8 mouse cellular contexts compared by ENCODE assay signal in genomic region chr8:47413524-47414257, GRCm38 (mm10). TPM values are rescaled to one million over a fixed set of nuclear protein-coding genes. Genes with fewer than 3 reads are reported as not detected.
DNase-seq lines count a peak whose midpoint lies in the region; ATAC-seq and TF ChIP-seq lines count a peak whose summit lies in the region.

No protein-coding gene starts in this region.

- 0 out of 2 replicates have a peak, but pooled peaks cover 3% of the 10 kb centered on the region for H3K4me1 ChIP-seq in cerebellum, adult 2 months (ENCODE audit: control insufficient read depth, insufficient read depth, low read length)
- H3K4me1 ChIP-seq in embryonic facial prominence, embryonic 12.5 days = peaks cover 14% of the 10 kb centered on the region
- peaks cover 7% of the 10 kb centered on the region for H3K4me1 ChIP-seq in heart, embryonic 11.5 days (ENCODE audit: control insufficient read depth, insufficient read depth, low read length)
- peaks cover 26% of the 10 kb centered on the region for H3K4me1 ChIP-seq in limb, embryonic 13.5 days
- peaks cover 19% of the 10 kb centered on the region for H3K4me1 ChIP-seq in midbrain, embryonic 14.5 days (ENCODE audit: control insufficient read depth, insufficient read depth, low read length)
- H3K4me1 ChIP-seq in stomach, postnatal 0 days (replicated peaks; ENCODE audit: control insufficient read depth, insufficient read depth) = no peaks in the 10 kb centered on the region

- WGBS in cerebellum, adult 2 months = under 1% methylated on average over 46 of the region's 46 CpGs
- WGBS in embryonic facial prominence, embryonic 12.5 days = 1% methylated on average over 44 of the region's 46 CpGs
- WGBS in heart, embryonic 11.5 days (ENCODE audit: insufficient replicate concordance) = under 1% methylated on average over 46 of the region's 46 CpGs
- under 1% methylated on average over 44 of the region's 46 CpGs for WGBS in limb, embryonic 13.5 days
- WGBS in midbrain, embryonic 14.5 days = under 1% methylated on average over 46 of the region's 46 CpGs
- under 1% methylated on average over 46 of the region's 46 CpGs for WGBS in stomach, postnatal 0 days

- H3K9me3 ChIP-seq in embryonic facial prominence, embryonic 12.5 days = no peaks in the 10 kb centered on the region
- H3K9me3 ChIP-seq in heart, embryonic 11.5 days (replicated peaks; ENCODE audit: control insufficient read depth, low read length) = no peaks in the 10 kb centered on the region
- no peaks in the 10 kb centered on the region for H3K9me3 ChIP-seq in limb, embryonic 13.5 days
- no peaks in the 10 kb centered on the region for H3K9me3 ChIP-seq in midbrain, embryonic 14.5 days (ENCODE audit: control insufficient read depth, low read length)
- H3K9me3 ChIP-seq in stomach, postnatal 0 days (ENCODE audit: control insufficient read depth, low read length) = no peaks in the 10 kb centered on the region

- H3K36me3 ChIP-seq in embryonic facial prominence, embryonic 12.5 days = no peaks in the 10 kb centered on the region
- no peaks in the 10 kb centered on the region for H3K36me3 ChIP-seq in heart, embryonic 11.5 days (ENCODE audit: control insufficient read depth, insufficient read depth, low read length)
- H3K36me3 ChIP-seq in limb, embryonic 13.5 days = no peaks in the 10 kb centered on the region
- no peaks in the 10 kb centered on the region for H3K36me3 ChIP-seq in midbrain, embryonic 14.5 days (ENCODE audit: control insufficient read depth, insufficient read depth, low read length)
- H3K36me3 ChIP-seq in stomach, postnatal 0 days (ENCODE audit: control insufficient read depth, insufficient read depth, low read length) = no peaks in the 10 kb centered on the region

- no peak for TF ChIP-seq EP300 in stomach, postnatal 0 days (optimal IDR thresholded peaks at IDR 0.05)

- H3K4me3 ChIP-seq in cerebellum, adult 2 months (replicated peaks; ENCODE audit: insufficient read depth, low read depth, low read length) = peak overlapping the region; percentile 37
- H3K4me3 ChIP-seq in embryonic facial prominence, embryonic 12.5 days = peak overlapping the region; percentile 60
- peak overlapping the region; percentile 77 for H3K4me3 ChIP-seq in heart, embryonic 11.5 days (ENCODE audit: low read depth, low read length)
- peak overlapping the region; percentile 68 for H3K4me3 ChIP-seq in limb, embryonic 13.5 days
- peak overlapping the region; percentile 52 for H3K4me3 ChIP-seq in midbrain, embryonic 14.5 days (replicated peaks; ENCODE audit: low read depth, low read length)
- H3K4me3 ChIP-seq in stomach, postnatal 0 days (ENCODE audit: low read depth, low read length) = peak overlapping the region; percentile 75

- H3K27ac ChIP-seq in cerebellum, adult 2 months (ENCODE audit: insufficient read depth, low read length) = no peak overlapping the region
- 0 out of 2 replicates have a peak overlapping the region, but pooled peaks have one; percentile 41 for H3K27ac ChIP-seq in embryonic facial prominence, embryonic 12.5 days
- no peak overlapping the region for H3K27ac ChIP-seq in heart, embryonic 11.5 days (ENCODE audit: low read depth, low read length)
- peak overlapping the region; percentile 28; the same call in 1 of the 2 replicates for H3K27ac ChIP-seq in limb, embryonic 13.5 days
- H3K27ac ChIP-seq in midbrain, embryonic 14.5 days (replicated peaks; ENCODE audit: low read depth, low read length) = no peak overlapping the region
- H3K27ac ChIP-seq in stomach, postnatal 0 days (replicated peaks) = peak overlapping the region; percentile 71

- H3K4me2 ChIP-seq in embryonic facial prominence, embryonic 12.5 days (replicated peaks) = peak overlapping the region; percentile 95
- H3K4me2 ChIP-seq in heart, embryonic 11.5 days = peak overlapping the region; percentile 96
- peak overlapping the region; percentile 95 for H3K4me2 ChIP-seq in limb, embryonic 13.5 days (replicated peaks)
- H3K4me2 ChIP-seq in midbrain, embryonic 14.5 days (ENCODE audit: low read length) = peak overlapping the region; percentile 97
- H3K4me2 ChIP-seq in stomach, postnatal 0 days (replicated peaks; ENCODE audit: low read depth) = peak overlapping the region; percentile 95

- ATAC-seq in embryonic facial prominence, embryonic 12.5 days (ENCODE audit: insufficient number of reproducible peaks, insufficient read depth, low FRiP score, low TSS enrichment) = peak; percentile 53
- peak; percentile 64 for ATAC-seq in heart, embryonic 11.5 days (replicated peaks; ENCODE audit: insufficient number of reproducible peaks, low FRiP score, low TSS enrichment)
- peak; percentile 55; the same call in 1 of the 2 replicates for ATAC-seq in limb, embryonic 13.5 days (ENCODE audit: low FRiP score, low read depth)
- peak; percentile 63 for ATAC-seq in midbrain, embryonic 14.5 days (ENCODE audit: low FRiP score, low TSS enrichment)
- ATAC-seq in stomach, postnatal 0 days (ENCODE audit: low FRiP score, low TSS enrichment) = peak; percentile 64

- TF ChIP-seq CTCF in cerebellum, adult 2 months (IDR thresholded peaks at IDR 0.05; ENCODE audit: borderline replicate concordance, insufficient read depth, low read depth, low read length) = no peak
- TF ChIP-seq CTCF in stomach, postnatal 0 days (IDR thresholded peaks at IDR 0.05; ENCODE audit: low read depth) = no peak

- H3K27me3 ChIP-seq in cerebellum, adult 2 months (ENCODE audit: control insufficient read depth, insufficient read depth, low read length) = peaks cover 3% of the 10 kb centered on the region; the same call in 1 of the 2 replicates
- H3K27me3 ChIP-seq in embryonic facial prominence, embryonic 12.5 days = peaks cover 62% of the 10 kb centered on the region
- peaks cover 55% of the 10 kb centered on the region for H3K27me3 ChIP-seq in heart, embryonic 11.5 days (ENCODE audit: control insufficient read depth, insufficient read depth, low read length)
- peaks cover 73% of the 10 kb centered on the region for H3K27me3 ChIP-seq in limb, embryonic 13.5 days
- H3K27me3 ChIP-seq in midbrain, embryonic 14.5 days (ENCODE audit: control insufficient read depth, insufficient read depth, low read length) = peaks cover 61% of the 10 kb centered on the region
- peaks cover 3% of the 10 kb centered on the region; the same call in 1 of the 2 replicates for H3K27me3 ChIP-seq in stomach, postnatal 0 days (ENCODE audit: control insufficient read depth, insufficient read depth, low read length)

- TF ChIP-seq POLR2A in cerebellum, adult 2 months (IDR thresholded peaks at IDR 0.05; ENCODE audit: borderline replicate concordance, insufficient read depth, low read length) = no peak

- H3K9ac ChIP-seq in embryonic facial prominence, embryonic 12.5 days = peak overlapping the region; percentile 52
- H3K9ac ChIP-seq in heart, embryonic 11.5 days (ENCODE audit: low read depth, low read length) = peak overlapping the region; percentile 72
- peak overlapping the region; percentile 73 for H3K9ac ChIP-seq in limb, embryonic 13.5 days
- H3K9ac ChIP-seq in midbrain, embryonic 14.5 days (replicated peaks; ENCODE audit: low read length) = peak overlapping the region; percentile 39
- peak overlapping the region; percentile 74 for H3K9ac ChIP-seq in stomach, postnatal 0 days (ENCODE audit: low read length)

- peak; percentile 18 to 33 for DNase-seq in cerebellum, adult 2 months
- DNase-seq in cerebellum, adult 11-12 months = no peak
- peak; percentile 81 for DNase-seq in kidney, adult 9 months
- DNase-seq in midbrain, embryonic 14.5 days = peak; percentile 68
- peak; percentile 71 for DNase-seq in stomach, postnatal 0 days (ENCODE audit: low spot score)

RNA-seq across cellular contexts. Expression of gene Stox2, which starts 32.5 kb away (rescaled TPM):
- polyA plus RNA-seq in cerebellum, adult 2 months (2012; rRNA removed) = 19.3 TPM in 2 replicates
- polyA plus RNA-seq in embryonic facial prominence, embryonic 12.5 days (2016; fragmentation: Nextera tagmentation; extraction: Ambion mirVana) = 23.9 and 25.8 TPM in 2 replicates
- 8.1 and 10.6 TPM in 2 replicates for polyA plus RNA-seq in heart, embryonic 11.5 days (2014; fragmentation: Nextera tagmentation; extraction: Ambion mirVana)
- 21.4 and 24.1 TPM in 2 replicates for polyA plus RNA-seq in limb, embryonic 13.5 days (2015; fragmentation: Nextera tagmentation; extraction: Ambion mirVana)
- 53.2 and 53.9 TPM in 2 replicates for polyA plus RNA-seq in midbrain, embryonic 14.5 days (2014; fragmentation: Nextera tagmentation; extraction: Ambion mirVana)
- 5.1 and 5.7 TPM in 2 replicates for polyA plus RNA-seq in stomach, postnatal 0 days (2015; fragmentation: Nextera tagmentation; extraction: Ambion mirVana)

Comparison
In these comparisons a context has a peak if more than half of its experiments do, and no peak if none do; other contexts are left out.
1. H3K27ac ChIP-seq: peak in embryonic facial prominence, embryonic 12.5 days (single experiment), limb, embryonic 13.5 days (single experiment) and stomach, postnatal 0 days (single experiment); none in cerebellum, adult 2 months (single experiment), heart, embryonic 11.5 days (single experiment) and midbrain, embryonic 14.5 days (single experiment).
2. Peak in every context shown above with its lines, with median percentiles within 50 percentile points of each other: H3K4me3 ChIP-seq, ATAC-seq, H3K4me2 ChIP-seq and H3K9ac ChIP-seq.